Mouse (Mus musculus) forebrain, postnatal 0 days (tissue): ENCODE results near the gene Nsdhl. TPM values are rescaled to one million over a fixed set of nuclear protein-coding genes. Genes with fewer than 3 reads are reported as not detected.

ENCODE experiments used
- ATAC-seq: fragments of 200-750 bp; cut with Nextera tagmentation; 2 replicates; pipeline ENCODE4 v1.8.0; 2017; ENCODE audit warnings: mild to moderate bottlenecking, moderate library complexity
- DNase-seq: peaks from one replicate; pipeline ENCODE4 v3.0.0-alpha.2; 2015
- H3K27ac ChIP-seq: fragments of 300-500 bp; sonication (generic); 2 replicates; pipeline ENCODE4 v1.5.1; 2014; ENCODE audit warnings: low read depth, mild to moderate bottlenecking, antibody characterized with exemption, low read length, moderate library complexity, mixed read lengths
- H3K27me3 ChIP-seq: fragments of 300-500 bp; sonication (generic); 2 replicates; pipeline ENCODE4 v1.6.1; 2014; ENCODE audit warnings: mild to moderate bottlenecking, low read length, mixed read lengths; ENCODE audit not compliant: insufficient read depth
- H3K36me3 ChIP-seq: fragments of 300-500 bp; sonication (generic); 2 replicates; pipeline ENCODE4 v1.6.1; 2014; ENCODE audit warnings: mild to moderate bottlenecking, moderate library complexity; ENCODE audit not compliant: insufficient read depth
- H3K4me1 ChIP-seq: fragments of 300-500 bp; sonication (generic); 2 replicates; pipeline ENCODE4 v1.6.1; 2014; ENCODE audit warnings: antibody characterized with exemption; ENCODE audit not compliant: insufficient read depth
- H3K4me2 ChIP-seq: fragments of 300-500 bp; sonication (generic); 2 replicates; pipeline ENCODE4 v1.6.1; 2014; ENCODE audit warnings: low read depth, mild to moderate bottlenecking, moderate library complexity
- H3K4me3 ChIP-seq: fragments of 300-500 bp; sonication (generic); 2 replicates; pipeline ENCODE4 v1.5.1; 2014; ENCODE audit warnings: low read depth, low read length, mixed read lengths
- H3K9ac ChIP-seq: fragments of 300-500 bp; sonication (generic); 2 replicates; pipeline ENCODE4 v1.6.1; 2014; ENCODE audit warnings: mild to moderate bottlenecking
- H3K9me3 ChIP-seq: fragments of 300-500 bp; sonication (generic); 2 replicates; pipeline ENCODE4 v1.6.1; 2016; ENCODE audit warnings: low read length
- CTCF ChIP-seq: sonication (generic); IDR thresholded peaks from 2 replicates; pipeline ENCODE4 v1.5.1; 2016; ENCODE audit warnings: antibody characterized with exemption, control low read depth, low read depth
- WGBS: fragments of 180-500 bp; shearing (Covaris S2); extraction: QIAGEN DNeasy Blood & Tissue Kit; methylation state at CpG from one replicate; pipeline ENCODE4 v1.1.7; 2014; 5-methylcytosine and 5-hydroxymethylcytosine counted together
- polyA plus RNA-seq: library from polyadenylated mRNA; unstranded; fragments of >200 nt; fragmentation: Nextera tagmentation; extraction: Ambion mirVana; gene quantifications from 2 replicates; pipeline ENCODE4 v1.2.1, GENCODE M21; 2015
- total RNA-seq: library from RNA; depleted of rRNA; stranded (reverse); fragments of >200 nt; gene quantifications from 2 replicates; pipeline ENCODE4 v1.2.3, GENCODE M21; 2014

Nsdhl gene
- total and polyA plus RNA-seq, 2 experiments from 2014 or later = 44.8 to 49.9 TPM

GRCm38 (mm10) chrX:72982831-72983230, 64.5 kb downstream of the Nsdhl start:
- ATAC-seq (no peak), DNase-seq (no peak)
- Histone ChIP-seq H3K36me3 (no peaks in the 10 kb centered on the region), H3K4me1 (no peaks in the 10 kb centered on the region), H3K27ac (no peak overlapping the region), H3K9ac (no peak overlapping the region), H3K4me2 (no peak overlapping the region), H3K4me3 (no peak overlapping the region), H3K9me3 (no peaks in the 10 kb centered on the region), H3K27me3 (no peaks in the 10 kb centered on the region; the same call in 1 of the 2 replicates)
- TF ChIP-seq CTCF = no peak
- WGBS = 56% methylated on average over 6 of the region's 6 CpGs

GRCm38 (mm10) chrX:72985607-72986006, 67.2 kb downstream of the Nsdhl start:
- TF ChIP-seq CTCF = no peak
- WGBS = 77% methylated on average over 2 of the region's 2 CpGs
- Histone ChIP-seq H3K4me1 (no peaks in the 10 kb centered on the region), H3K36me3 (no peaks in the 10 kb centered on the region), H3K4me2 (no peak overlapping the region), H3K27me3 (no peaks in the 10 kb centered on the region; the same call in 1 of the 2 replicates), H3K4me3 (no peak overlapping the region), H3K27ac (no peak overlapping the region), H3K9ac (no peak overlapping the region), H3K9me3 (no peaks in the 10 kb centered on the region)
- ATAC-seq = no peak
- DNase-seq = no peak

GRCm38 (mm10) chrX:72986841-72987519, 68.6 kb downstream of the Nsdhl start, which contains the start of gene Zfp185:
Gene Zfp185 (plus strand): TSS chrX:72987339.
- H3K9ac ChIP-seq = peak within 1 kb of the TSS; percentile 31; the same call in 1 of the 2 replicates

DNA sequence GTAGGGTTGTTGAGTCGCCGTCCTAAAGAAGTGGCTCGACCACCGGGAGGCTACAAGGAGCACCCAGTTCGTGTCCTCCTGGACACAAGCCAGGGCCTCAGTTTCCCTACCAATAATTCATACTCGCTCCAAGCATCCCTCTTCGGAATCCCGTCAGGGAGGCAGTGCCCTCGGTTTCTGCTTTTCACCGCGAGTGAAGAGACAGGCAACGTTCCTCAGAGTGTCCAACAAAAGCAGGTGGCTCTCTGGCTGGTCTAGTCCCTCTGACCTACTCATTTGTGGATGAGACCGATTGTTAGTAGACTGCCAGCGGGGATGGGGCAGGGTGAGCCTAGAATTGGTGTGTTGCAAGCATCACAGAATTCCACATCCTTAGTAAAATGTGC, 69.2 kb downstream of the Nsdhl start:
- Histone ChIP-seq H3K4me3 (peak overlapping the region; percentile 33), H3K9me3 (no peaks in the 10 kb centered on the region), H3K4me2 (peak overlapping the region; percentile 57), H3K36me3 (no peaks in the 10 kb centered on the region), H3K4me1 (no peaks in the 10 kb centered on the region), H3K27ac (no peak overlapping the region), H3K27me3 (no peaks in the 10 kb centered on the region; the same call in 1 of the 2 replicates), H3K9ac (peak overlapping the region; percentile 31; the same call in 1 of the 2 replicates)
- no peak for ATAC-seq
- 32% methylated on average over 14 of the region's 14 CpGs for WGBS
- no peak for DNase-seq
- no peak for TF ChIP-seq CTCF

More at GRCm38 (mm10) chrX:72986841-72987519, 68.6 kb downstream of the Nsdhl start, which contains the start of gene Zfp185:
- Histone ChIP-seq H3K27ac (no peak within 1 kb of the TSS), H3K4me2 (peak within 1 kb of the TSS; percentile 57), H3K36me3 (no peaks in the 10 kb centered on the region), H3K27me3 (no peaks in the 10 kb centered on the region; the same call in 1 of the 2 replicates), H3K4me1 (no peaks in the 10 kb centered on the region), H3K9me3 (no peaks in the 10 kb centered on the region), H3K4me3 (peak within 1 kb of the TSS; percentile 33)
- DNase-seq (no peak), ATAC-seq (peak; percentile 70)
- TF ChIP-seq CTCF = no peak
- WGBS = 32% methylated on average over 43 of the region's 45 CpGs

DNA sequence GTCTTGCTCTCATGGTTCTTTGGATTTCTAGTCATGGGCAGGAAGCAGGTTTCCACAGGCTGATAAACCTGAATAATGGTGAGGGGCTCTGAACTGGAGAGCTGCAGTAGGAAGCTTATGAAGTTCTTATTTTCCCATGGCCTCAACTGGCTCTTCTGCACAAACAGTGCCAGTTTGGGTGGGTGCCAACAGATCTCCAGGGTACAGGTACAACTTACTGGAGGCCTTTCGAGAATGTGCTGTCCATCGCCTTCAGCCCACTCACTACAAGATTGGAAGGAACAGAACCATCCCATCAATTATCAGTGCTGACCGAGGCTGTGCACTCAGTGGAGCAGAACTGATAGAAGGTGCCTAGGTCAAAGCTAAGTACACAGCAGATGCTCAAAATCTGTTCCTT, 70.1 kb downstream of the Nsdhl start:
- Histone ChIP-seq H3K9ac (no peak overlapping the region), H3K4me2 (no peak overlapping the region), H3K36me3 (no peaks in the 10 kb centered on the region), H3K27me3 (no peaks in the 10 kb centered on the region; the same call in 1 of the 2 replicates), H3K4me3 (no peak overlapping the region), H3K27ac (no peak overlapping the region), H3K4me1 (no peaks in the 10 kb centered on the region), H3K9me3 (no peaks in the 10 kb centered on the region)
- DNase-seq (no peak), ATAC-seq (no peak)
- no peak for TF ChIP-seq CTCF
- 89% methylated on average over 3 of the region's 3 CpGs for WGBS

DNA sequence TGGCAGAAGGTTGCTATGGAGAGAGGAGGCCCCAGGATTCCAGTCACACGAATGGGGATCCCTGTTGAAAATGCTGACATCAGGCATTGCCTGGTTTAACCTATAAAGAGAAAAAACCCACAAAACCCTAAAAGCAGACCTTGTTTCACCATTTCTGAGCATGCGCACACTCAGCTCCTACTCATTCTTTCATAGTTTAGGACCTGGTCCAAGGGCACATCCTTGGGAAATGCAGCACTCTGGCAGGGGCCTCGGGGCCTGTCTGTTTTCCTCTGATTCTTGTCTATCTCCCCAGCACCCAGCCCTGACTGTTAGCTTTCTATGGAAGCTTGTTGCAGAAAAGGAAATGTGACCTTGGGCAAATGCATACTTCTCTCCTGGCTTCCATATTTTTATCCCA, 72.2 kb downstream of the Nsdhl start:
- DNase-seq (no peak), ATAC-seq (no peak)
- 57% methylated on average over 3 of the region's 3 CpGs for WGBS
- Histone ChIP-seq H3K4me3 (no peak overlapping the region), H3K4me1 (no peaks in the 10 kb centered on the region), H3K9ac (no peak overlapping the region), H3K36me3 (no peaks in the 10 kb centered on the region), H3K9me3 (no peaks in the 10 kb centered on the region), H3K27ac (no peak overlapping the region), H3K27me3 (no peaks in the 10 kb centered on the region; the same call in 1 of the 2 replicates), H3K4me2 (no peak overlapping the region)
- no peak for TF ChIP-seq CTCF

GRCm38 (mm10) chrX:72992291-72992919, 74.0 kb downstream of the Nsdhl start:
- no peak; the same call in 1 of the 2 replicates for TF ChIP-seq CTCF
- WGBS = 58% methylated on average over 5 of the region's 5 CpGs
- DNase-seq (no peak), ATAC-seq (no peak)
- Histone ChIP-seq H3K27ac (no peak overlapping the region), H3K9ac (no peak overlapping the region), H3K4me3 (no peak overlapping the region), H3K4me1 (no peaks in the 10 kb centered on the region), H3K36me3 (no peaks in the 10 kb centered on the region), H3K9me3 (no peaks in the 10 kb centered on the region), H3K27me3 (no peaks in the 10 kb centered on the region), H3K4me2 (no peak overlapping the region)
